Mouse (Mus musculus) adrenal gland, postnatal 4 days (tissue): Measurements from ENCODE around the gene Kif26b. TPM values are rescaled to one million over a fixed set of nuclear protein-coding genes. Genes with fewer than 3 reads are reported as not detected.

Experiments
- DNase-seq, 2 experiments: peaks; one replicate each; pipeline ENCODE4 v3.0.0; 2021 to 2022; ENCODE audit warnings: low spot score in 2 of 2, mixed read lengths in 2 of 2
- total RNA-seq, 2 experiments: library from RNA; stranded (reverse); gene quantifications; 2 replicates each; pipeline ENCODE4 v1.2.3; 2021

The Kif26b gene
- total RNA-seq, 2 experiments from 2014 or later = 7.3 to 16.2 TPM

DNA sequence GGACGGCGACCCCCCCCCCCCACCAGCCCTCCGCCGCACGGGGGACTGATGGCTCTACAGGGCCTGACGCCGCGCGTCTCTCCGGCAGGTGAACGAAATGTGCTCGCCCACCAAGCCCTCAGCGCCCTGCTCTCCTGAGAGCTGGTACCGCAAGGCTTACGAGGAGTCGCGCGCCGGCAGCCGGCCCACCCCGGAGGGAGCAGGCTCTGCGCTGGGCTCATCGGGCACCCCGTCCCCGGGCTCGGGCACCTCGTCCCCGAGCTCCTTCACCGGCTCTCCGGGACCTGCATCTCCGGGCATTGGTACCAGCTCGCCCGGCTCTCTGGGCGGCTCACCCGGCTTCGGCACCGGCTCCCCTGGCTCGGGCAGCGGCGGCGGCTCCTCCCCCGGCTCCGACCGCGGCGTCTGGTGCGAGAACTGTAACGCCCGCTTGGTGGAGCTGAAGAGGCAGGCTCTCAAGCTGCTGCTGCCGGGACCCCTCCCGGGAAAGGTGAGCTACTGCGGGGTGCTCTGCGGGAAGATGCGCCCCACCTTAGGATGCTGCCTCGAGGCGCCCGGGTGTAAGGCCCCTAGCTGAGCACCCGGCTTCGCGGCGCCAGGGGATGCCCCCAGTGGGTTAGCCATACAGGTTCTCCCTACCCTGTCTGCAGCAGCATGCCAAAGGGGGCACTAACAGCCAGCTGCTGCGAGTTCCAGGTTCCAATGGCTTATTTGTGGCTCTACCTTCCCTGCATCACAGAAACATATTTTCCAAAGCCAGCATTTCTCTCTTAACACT is 1.6 kb downstream of the Kif26b start:
- DNase-seq = peak; percentile 53 to 73

DNA sequence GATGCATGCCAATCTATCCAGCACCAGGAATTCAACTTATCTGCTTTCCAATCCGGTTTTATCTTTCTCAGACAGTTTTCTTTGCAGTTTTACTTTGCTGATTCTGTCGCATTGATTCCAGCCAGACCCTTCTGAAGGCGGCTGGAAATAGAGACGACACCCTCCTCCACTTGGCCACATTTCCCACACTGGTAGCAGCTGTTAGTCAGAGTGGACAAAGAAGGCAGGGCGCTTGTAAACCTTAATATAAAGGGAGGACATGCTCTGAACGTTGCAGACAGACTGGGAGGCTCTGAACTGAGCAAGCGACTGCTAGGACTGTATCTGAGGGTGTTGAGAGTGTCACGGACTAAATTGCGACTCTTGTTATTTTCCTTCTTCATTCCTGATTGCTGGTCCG is 11.3 kb downstream of the Kif26b start:
- DNase-seq = no peak

DNA sequence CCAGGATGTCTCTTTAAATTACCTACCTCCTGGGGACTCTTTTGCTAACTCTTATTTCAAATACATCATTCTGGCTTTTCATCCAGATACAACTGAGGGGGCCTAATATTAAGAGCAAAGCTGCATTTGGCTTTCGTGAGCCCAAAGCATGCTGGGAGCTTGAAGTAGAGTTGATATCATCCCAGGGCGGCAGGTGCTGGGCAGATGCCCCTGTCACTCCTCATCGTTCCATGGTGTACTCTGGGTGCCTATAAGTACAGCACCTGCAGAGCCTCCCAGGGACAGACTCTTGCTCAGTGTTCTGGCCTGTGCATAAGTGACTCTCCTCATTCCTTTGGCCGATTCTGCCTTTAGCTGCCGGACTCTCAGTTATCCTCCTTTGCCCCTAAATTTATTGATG is 13.5 kb downstream of the Kif26b start:
- DNase-seq = no peak

DNA sequence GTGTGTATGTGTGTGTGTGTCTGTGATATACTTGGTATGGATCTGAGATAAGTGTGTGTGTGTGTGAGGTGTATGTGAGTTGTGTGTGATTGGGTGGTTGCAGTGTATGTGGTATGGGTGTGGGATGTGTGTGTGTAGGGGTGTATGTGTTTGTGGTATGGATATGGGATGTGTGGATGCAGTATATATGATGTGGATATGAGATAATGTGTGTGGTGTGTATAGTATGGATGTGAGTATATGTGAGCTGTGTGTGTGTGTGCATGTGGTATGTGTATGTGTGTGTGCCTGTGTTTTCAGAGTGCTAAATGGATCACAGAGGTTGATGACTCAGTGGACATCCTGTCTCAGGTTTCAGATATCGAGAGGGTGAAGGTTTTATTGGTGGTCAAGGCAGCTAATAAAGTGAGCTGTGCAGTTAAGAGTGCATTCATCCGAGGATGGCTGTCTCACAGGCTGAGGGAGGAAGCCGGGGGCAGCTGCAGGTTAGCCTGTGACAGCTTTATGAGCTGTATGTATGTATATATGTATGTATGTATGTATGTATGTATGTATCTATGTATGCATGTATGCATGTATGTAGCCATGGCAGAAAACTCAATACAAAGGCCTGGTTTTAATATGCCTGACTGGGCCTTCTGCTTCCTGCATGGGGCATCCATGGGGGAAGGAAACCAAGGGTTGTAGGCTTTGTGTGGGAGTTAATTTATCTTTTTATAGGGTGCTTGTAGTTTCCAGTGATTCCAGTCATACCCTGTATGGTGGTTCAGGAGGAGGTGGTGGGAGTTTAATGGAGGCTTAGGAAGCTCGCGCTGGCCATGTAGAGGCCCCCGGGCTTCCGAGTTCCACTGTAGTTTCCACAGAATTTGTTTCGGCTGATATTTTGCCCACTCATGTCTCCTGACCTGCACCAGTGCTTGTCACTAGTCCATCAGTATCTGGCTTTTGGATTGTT is 14.3 kb downstream of the Kif26b start:
- DNase-seq = no peak

DNA sequence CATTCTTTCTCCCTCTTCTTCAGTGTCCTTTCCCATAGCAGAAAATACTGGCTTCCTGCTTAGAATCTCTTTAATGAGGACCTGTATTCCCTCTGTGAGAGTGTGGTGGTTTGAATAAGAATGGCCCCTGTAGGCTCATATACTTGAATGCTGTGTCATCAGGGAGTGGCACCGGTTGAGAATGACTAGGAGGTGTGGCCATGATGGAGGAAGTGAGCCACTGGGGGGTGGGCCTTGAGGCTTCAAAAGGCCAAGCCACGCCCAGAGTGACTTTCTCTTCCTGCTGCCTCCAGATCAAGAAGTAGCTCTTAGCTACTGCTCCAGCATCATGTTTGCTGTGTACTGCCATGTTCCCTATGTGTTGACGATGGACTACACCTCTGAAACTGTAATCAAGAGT is 15.7 kb downstream of the Kif26b start:
- no peak for DNase-seq

DNA sequence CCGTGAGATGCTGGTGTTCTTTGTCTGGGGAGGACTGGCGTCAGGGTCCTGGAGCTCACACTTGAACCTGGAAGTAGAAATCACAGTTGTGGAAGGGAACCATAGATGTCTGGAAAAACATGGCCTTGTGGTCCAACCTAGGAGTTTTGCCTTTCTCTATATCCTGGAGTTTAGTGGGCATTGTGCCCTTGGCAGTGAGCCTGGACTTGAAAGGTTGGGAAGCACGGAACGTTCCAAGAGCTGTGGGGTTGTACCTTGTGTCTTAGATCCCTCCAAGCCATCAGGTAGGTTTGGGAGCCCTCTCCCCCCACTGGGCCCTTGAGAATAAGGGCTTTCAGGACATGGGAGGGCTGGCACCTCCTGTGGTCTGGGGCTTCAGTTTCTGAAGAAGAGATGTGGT is 20.7 kb downstream of the Kif26b start:
- DNase-seq = no peak

DNA sequence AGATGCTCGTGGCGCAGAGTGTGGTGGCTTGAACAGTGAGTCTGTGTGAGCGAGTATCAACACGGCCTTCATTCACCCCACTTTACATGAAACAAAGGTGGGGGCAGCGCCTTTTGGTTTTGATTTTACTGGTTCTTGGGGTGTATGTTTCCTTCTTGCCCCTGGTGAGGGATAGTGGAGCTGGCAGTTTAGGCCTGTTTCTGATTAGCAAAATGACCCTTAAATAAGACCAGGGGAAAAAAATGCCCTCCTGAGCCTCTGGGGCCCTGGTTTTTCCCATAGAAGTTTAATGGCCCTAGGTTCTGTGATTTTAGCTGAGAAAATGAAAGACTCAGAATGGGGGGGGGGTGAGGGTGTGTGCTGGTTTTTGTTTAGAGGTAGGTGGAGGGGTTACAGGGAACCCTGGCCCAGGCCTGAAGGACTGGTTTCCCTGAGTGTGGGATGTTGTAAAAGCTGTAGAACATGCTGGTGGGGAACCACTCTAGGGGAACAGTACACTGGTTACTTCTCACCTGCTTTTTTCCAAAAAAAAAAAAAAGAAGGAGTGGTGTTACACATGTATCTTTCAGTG is 21.6 kb downstream of the Kif26b start:
- DNase-seq = no peak

DNA sequence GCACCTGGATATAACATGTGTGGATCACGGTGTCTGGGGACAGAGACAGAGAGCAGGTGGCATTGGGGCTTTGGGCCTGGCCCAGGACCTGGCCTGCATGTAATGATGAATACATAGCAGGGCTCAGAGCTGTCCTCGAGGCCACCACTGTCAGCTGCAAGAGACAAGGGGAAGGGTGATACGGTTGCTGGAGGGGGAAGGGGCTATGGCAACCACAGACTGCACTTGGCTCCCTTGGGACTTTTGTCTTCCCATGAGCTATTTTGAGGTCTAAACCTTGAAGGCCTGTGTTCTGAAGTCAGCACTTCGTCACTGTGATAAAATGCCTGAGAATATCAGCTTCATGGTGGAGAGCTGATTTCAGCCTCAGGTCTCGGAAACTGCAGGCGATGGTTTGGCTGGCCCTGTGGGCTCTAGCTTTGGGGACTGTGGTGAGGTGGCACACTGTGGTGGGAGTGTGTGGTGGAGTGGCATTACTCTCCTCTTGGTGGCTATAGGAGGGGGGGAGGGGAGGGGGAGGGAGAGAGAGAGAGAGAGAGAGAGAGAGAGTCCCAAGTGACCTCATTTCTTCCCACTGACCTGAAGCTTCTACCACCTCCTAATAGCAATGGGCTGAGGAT is 23.5 kb downstream of the Kif26b start:
- DNase-seq = no peak

DNA sequence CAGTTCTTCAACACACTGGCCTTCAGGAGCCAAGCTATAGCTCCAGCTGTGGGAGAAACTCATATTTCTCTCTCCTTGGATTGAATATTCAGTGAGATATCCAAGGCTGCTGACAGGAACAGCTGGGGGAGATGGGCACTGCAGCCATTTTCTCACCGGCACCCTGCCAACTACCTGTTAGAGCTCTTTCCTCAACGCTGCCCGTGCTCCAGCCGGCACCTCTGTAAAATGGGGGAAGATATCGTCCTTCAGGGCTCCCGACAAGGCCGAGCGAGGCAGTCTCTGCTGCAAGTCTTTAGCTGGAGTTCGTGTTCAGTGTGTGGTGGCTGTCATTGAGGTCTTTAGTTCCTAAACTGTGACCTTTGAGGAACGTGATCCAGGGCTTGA is 24.0 kb downstream of the Kif26b start:
- DNase-seq = no peak

DNA sequence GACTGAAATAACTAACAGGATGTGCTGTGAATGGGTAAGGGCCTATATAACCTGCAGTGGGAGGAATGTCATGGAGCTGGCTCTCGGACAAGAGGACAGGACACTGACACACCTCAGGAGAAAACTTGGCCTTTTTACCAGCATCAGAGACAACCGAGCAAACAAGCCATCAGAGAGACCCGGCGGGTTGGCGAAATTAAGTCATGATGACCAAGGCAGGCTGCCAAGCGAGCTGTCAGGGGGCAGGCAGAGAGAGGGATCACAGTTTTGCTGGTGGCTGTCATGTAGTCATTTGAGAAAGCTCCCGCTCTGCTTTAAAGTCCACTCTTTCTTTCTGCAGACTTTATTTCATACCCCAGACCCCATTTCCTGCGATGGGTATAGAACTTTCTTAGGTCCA is 27.3 kb downstream of the Kif26b start:
- no peak for DNase-seq

DNA sequence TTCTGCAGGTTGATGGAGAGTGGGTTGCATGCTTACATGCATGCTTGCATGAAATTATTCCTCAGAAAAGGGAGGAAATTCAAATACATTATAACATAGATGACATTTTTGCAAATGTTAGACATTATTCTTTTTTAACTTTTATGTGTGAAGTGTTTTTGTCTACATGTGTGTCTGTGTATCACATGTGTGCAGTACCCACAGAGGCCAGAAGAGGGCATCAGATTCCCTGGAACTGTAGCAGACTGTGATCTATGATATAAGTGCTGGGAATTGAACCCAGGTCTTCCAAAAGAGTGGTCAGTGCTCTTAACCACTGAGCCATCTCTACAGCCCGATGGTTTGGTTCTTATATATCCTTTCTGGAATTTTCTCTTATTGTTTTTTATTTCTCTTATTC is 31.1 kb downstream of the Kif26b start:
- no peak for DNase-seq

DNA sequence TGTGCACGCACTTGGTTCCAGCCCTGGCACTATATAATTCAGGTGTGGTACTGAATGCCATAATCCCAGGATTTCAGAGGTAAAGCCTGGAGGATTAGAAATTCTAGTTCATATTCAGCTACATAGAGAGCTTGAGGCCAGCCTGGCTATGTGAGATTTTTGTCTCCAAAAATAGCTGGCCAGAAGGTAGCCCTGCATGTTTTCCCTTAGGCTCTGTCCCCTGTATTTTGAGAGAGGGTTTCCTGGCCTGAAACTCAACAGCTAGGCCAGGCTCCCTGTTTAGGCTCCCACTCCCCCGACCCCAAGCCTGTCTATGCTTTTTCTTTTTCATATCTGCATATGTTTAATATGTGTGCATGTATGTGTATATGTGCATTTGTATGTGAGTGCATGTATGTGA is 34.9 kb downstream of the Kif26b start:
- DNase-seq = no peak

DNA sequence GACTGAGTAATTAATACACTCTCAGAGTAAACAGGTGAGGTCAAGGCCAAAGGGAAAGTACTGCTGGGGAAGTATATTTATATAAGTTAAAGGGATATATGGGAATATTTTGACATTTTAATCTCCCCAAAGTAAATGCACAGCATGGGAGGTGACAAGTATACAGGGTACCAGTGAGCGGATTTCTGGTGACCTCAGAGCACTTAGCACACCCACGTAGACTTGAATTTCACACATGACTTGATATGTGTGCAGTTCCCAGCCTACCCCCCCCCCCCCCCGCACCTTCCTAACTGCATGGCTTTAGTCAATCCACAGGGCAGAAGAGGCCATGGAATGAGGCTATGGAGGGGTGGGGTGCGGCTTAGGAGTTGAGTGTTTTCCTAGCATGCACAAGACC is 35.9 kb downstream of the Kif26b start:
- DNase-seq = no peak

DNA sequence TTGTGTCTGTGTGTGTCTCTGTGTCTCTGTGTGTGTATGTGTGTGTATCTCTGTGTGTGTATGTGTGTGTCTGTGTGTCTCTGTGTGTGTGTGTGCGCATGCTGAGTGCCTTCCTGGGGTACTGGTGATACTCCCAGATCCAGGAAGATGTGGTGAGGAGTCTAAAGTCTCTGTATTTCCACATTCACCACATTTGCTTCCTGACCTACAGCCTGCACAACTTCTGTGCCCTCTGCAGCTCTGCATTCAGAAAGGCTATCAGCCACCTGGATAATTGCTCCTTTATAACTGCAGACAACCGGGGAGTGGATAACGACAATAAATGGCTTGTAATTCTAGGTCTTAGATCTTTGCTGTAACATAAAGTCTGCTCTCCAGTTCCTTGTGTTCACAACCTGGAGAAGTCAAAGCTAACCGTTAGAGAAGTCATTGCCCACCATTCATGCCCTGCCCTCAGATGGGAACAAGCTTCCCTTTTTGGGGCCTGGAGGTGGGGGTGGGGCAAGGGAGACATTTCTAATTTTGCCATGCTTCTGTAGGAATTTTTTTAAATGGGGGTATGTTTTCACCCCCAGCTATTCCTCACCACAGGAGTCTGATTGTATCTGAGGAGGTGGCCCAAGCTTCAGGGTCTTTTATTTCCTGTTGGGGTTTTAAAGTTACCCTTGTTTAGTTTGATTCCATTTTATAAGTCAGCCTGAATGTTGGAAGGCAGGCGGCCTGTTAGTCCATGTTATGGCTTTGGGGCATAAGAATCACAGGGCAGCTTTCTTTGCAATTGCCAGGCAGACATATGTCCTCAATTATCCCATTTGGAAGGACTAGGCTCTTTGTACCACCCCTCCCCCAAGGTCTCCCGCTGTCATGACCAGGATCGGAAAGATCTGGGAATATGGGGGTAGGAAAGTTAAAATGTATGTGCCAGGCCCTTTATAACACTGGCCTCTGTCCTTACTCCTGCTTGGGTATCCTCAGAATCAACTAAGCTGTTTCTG is 39.9 kb downstream of the Kif26b start:
- no peak for DNase-seq

DNA sequence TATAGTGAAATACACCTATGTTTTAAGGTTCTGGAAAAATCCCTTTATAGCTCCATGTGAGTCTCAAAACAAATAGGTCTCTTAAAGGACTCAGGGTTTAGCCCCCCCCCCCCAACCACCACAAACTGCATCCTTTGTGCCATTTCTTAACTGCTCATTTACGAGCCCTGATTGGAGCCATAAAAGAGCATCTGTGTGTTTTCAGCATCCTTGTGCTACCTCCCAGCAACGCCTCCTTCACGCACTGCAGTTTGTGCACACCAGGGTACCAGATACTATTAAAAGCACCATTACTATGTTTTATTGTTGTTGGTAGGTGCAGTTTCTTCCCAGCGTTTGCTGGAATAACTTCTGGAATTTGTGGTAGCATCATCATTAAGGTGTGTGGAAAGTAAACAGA is 42.1 kb downstream of the Kif26b start:
- DNase-seq = no peak

DNA sequence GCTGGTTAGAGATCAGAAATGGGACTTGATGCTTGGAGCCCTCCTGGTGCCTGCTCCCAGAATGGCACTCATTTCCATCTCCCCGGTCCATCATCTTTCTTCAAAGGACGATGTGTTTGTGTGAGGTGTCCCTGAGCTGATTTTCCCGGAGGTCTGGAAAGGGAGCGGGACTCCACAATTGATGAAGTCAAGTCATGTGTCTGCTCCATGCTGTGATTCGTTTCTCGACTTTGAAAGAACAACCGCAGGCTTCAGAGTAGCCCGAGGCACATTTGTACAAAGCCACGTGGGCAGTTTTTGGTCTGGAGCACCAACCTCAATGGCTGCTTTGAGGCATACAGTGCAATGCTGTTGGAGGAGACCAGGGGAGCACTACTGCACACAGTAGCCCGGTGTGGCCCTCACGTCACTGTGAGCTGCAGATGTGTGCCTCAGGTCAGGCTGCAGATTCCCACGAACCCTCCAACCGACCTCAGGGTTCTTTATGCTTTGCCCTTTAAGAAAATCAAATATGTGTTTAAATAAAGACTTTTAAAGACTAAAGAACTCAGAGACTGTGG is 43.0 kb downstream of the Kif26b start:
- no peak for DNase-seq

DNA sequence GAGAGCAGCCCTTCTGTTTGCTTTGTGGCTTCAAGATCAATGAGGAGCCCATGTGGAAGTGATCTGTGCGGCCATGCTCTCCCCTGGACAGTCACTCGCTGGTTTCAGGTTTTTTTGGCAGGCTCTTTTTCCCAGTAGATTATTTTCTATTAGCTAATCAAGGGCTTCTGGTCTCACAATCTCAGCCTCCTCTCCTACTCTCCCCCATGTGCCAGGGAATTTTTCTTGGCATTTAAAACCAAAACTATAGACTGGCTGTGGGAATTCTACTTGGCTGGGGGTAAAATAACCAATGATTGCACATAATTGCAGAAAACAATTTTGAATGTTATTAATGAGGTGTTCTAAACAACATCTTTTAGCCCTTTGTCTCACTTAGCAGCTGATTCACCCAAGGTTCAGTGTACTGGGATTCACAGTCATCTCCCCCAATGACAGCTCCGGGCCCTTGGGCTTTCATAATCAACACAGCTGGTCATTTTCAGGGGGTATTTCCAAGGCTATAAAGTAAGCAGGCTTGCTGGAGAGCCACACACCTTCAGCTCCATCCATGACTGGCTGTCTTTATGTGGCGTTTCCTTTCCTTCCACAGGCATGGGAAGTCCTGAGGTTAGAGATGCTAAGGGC is 44.6 kb downstream of the Kif26b start:
- DNase-seq = no peak

DNA sequence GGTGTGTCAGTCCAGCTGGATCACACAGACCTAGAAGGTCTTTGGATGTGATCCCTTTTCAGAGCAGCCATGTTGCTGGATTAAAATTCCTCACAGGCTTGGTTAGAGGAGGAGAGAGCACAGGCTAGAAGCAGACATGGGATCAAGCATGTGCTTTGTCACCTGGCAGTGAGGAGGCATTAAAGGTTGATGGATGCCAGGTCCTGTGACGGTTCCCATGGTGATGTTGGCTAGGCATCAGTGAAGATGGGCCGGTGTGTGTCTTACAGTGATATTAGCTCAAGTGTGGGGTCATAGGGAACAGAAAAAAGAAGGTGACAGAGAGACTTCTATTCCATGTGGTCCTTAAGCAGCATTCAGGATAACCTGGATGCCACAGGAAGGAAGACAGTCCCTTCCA is 46.8 kb downstream of the Kif26b start:
- DNase-seq = no peak

DNA sequence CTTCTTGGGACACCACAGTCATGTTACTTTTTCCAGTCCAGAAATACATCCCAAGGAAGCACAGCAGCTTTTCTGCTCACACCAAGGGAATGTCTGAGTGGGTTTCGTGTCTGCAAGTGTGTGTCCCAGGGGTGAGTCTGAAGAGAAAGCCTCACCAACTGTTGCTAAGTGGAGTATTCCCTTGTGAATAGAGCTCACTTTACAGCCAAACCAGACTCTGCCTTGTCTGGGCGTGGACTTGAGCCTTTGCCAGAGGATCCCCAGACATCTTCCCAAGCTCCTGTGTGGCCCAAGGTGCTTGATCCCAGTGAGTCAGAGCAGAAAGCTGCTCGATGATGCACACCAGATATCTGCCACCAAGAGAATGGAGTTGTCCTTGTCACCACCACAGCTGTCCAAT is 48.0 kb downstream of the Kif26b start:
- no peak for DNase-seq
